Mouse (Mus musculus) MEL (cell line): ENCODE measurements around the gene Ankk1. TPM values are rescaled to one million over a fixed set of nuclear protein-coding genes. Genes with fewer than 3 reads are reported as not detected.

Source experiments
- DNase-seq: peaks from one replicate; pipeline ENCODE4 v3.0.0; 2011; ENCODE audit warnings: low read depth, low spot score
- H3K27ac ChIP-seq: 2 replicates; pipeline ENCODE4 v1.5.1; 2012; ENCODE audit warnings: low read depth, mild to moderate bottlenecking, control low read depth, low read length, moderate library complexity; ENCODE audit not compliant: control insufficient read depth
- H3K27me3 ChIP-seq, 2 experiments: fragments of 150-350 bp in 1 of 2; sonication (generic) in 1 of 2; 2 replicates each; pipeline ENCODE4 v1.6.1; 2012; ENCODE audit warnings: low read length in 2 of 2, mild to moderate bottlenecking in 2 of 2, improper control_type of control experiment in 1 of 2, moderate library complexity in 1 of 2; ENCODE audit not compliant: insufficient read depth in 2 of 2, control insufficient read depth in 1 of 2
- H3K36me3 ChIP-seq, 2 experiments: 2 replicates each; pipeline ENCODE4 v1.6.1; 2012 to 2014; ENCODE audit warnings: low read length in 2 of 2, improper control_type of control experiment in 1 of 2, inconsistent platforms in 1 of 2, mild to moderate bottlenecking in 1 of 2; ENCODE audit not compliant: insufficient read depth in 2 of 2, control insufficient read depth in 1 of 2
- H3K4me1 ChIP-seq, 2 experiments: fragments of 150-350 bp in 1 of 2; sonication (generic) in 1 of 2; 2 replicates each; pipeline ENCODE4 v1.6.1; 2012; ENCODE audit warnings: low read length in 2 of 2, improper control_type of control experiment in 1 of 2, mild to moderate bottlenecking in 1 of 2; ENCODE audit not compliant: insufficient read depth in 2 of 2, control insufficient read depth in 1 of 2
- H3K4me3 ChIP-seq, 2 experiments: fragments of 150-350 bp in 1 of 2; sonication (generic) in 1 of 2; 2 replicates each; pipeline ENCODE4 v1.5.1; 2012; ENCODE audit warnings: low read depth in 2 of 2, low read length in 2 of 2, mild to moderate bottlenecking in 2 of 2, moderate library complexity in 2 of 2, control low read depth in 1 of 2, improper control_type of control experiment in 1 of 2; ENCODE audit not compliant: control insufficient read depth in 1 of 2, insufficient read depth in 1 of 2
- H3K79me2 ChIP-seq: 2 replicates; pipeline ENCODE4 v1.6.1; 2012; ENCODE audit warnings: mild to moderate bottlenecking, low read length, moderate library complexity; ENCODE audit not compliant: control insufficient read depth, poor library complexity, insufficient read depth
- H3K9ac ChIP-seq: 2 replicates; pipeline ENCODE4 v1.6.1; 2012; ENCODE audit warnings: low read depth, mild to moderate bottlenecking, control low read depth, low read length, moderate library complexity; ENCODE audit not compliant: control insufficient read depth, poor library complexity, severe bottlenecking
- H3K9me3 ChIP-seq: fragments of 150-350 bp; sonication (generic); replicated peaks from 2 replicates; pipeline ENCODE4 v1.6.1; 2012; ENCODE audit warnings: mild to moderate bottlenecking, low read length, improper control_type of control experiment, moderate library complexity; ENCODE audit not compliant: insufficient read depth
- CHD1 ChIP-seq: IDR thresholded peaks from 2 replicates; pipeline ENCODE4 v1.6.1; 2012; ENCODE audit warnings: low read depth, mild to moderate bottlenecking, inconsistent platforms, low read length, improper control_type of control experiment
- E2F4 ChIP-seq: IDR thresholded peaks from 2 replicates; pipeline ENCODE4 v1.6.1; 2011; ENCODE audit warnings: low read depth, low read length, improper control_type of control experiment, borderline replicate concordance
- EP300 ChIP-seq, 2 experiments: IDR thresholded peaks; 2 replicates each; pipeline ENCODE4 v1.6.1; 2011; ENCODE audit warnings: improper control_type of control experiment in 2 of 2, low read length in 2 of 2, low read depth in 1 of 2, mild to moderate bottlenecking in 1 of 2
- GATA1 ChIP-seq: IDR thresholded peaks from 2 replicates; pipeline ENCODE4 v1.6.1; 2011; ENCODE audit warnings: low read depth, low read length, improper control_type of control experiment
- HCFC1 ChIP-seq: IDR thresholded peaks from 2 replicates; pipeline ENCODE4 v1.6.1; 2012; ENCODE audit warnings: low read depth, mild to moderate bottlenecking, inconsistent platforms, low read length, improper control_type of control experiment, moderate library complexity
- KAT2A ChIP-seq: conservative IDR thresholded peaks from 2 replicates; pipeline ENCODE4 v1.6.1; 2012; ENCODE audit warnings: low read depth, low read length, improper control_type of control experiment, inconsistent platforms
- MEF2A ChIP-seq: IDR thresholded peaks from 2 replicates; pipeline ENCODE4 v1.6.1; 2014; ENCODE audit warnings: low read depth, mild to moderate bottlenecking, inconsistent platforms, low read length, improper control_type of control experiment; ENCODE audit not compliant: poor library complexity, insufficient replicate concordance, severe bottlenecking; ENCODE audit errors: extremely low read depth
- MYB ChIP-seq: IDR thresholded peaks from 2 replicates; pipeline ENCODE4 v1.6.1; 2011; ENCODE audit warnings: mild to moderate bottlenecking, low read depth, low read length, improper control_type of control experiment
- MYC ChIP-seq: IDR thresholded peaks from 2 replicates; pipeline ENCODE4 v1.6.1; 2011; ENCODE audit warnings: low read depth, mild to moderate bottlenecking, low read length, improper control_type of control experiment, moderate library complexity
- NRF1 ChIP-seq: IDR thresholded peaks from 2 replicates; pipeline ENCODE4 v1.6.1; 2014; ENCODE audit warnings: low read depth, mild to moderate bottlenecking, inconsistent platforms, low read length, improper control_type of control experiment, moderate library complexity; ENCODE audit not compliant: poor library complexity, insufficient read depth, severe bottlenecking
- POLR2A ChIP-seq, 2 experiments: IDR thresholded peaks; 2 replicates each; pipeline ENCODE4 v1.6.1; 2011 to 2012; ENCODE audit warnings: low read length in 2 of 2, mild to moderate bottlenecking in 2 of 2, control low read depth in 1 of 2, improper control_type of control experiment in 1 of 2, low read depth in 1 of 2, moderate library complexity in 1 of 2; ENCODE audit not compliant: control insufficient read depth in 1 of 2, insufficient read depth in 1 of 2, poor library complexity in 1 of 2
- POLR2AphosphoS2 ChIP-seq: IDR thresholded peaks from 2 replicates; pipeline ENCODE4 v1.6.1; 2011; ENCODE audit warnings: low read length, improper control_type of control experiment
- RAD21 ChIP-seq: IDR thresholded peaks from 2 replicates; pipeline ENCODE4 v1.6.1; 2011; ENCODE audit warnings: mild to moderate bottlenecking, low read depth, low read length, improper control_type of control experiment
- SMC3 ChIP-seq: IDR thresholded peaks from 2 replicates; pipeline ENCODE4 v1.6.1; 2011; ENCODE audit warnings: low read depth, low read length, improper control_type of control experiment
- USF1 ChIP-seq: IDR thresholded peaks from 2 replicates; pipeline ENCODE4 v1.6.1; 2014; ENCODE audit warnings: low read depth, mild to moderate bottlenecking, inconsistent platforms, low read length, improper control_type of control experiment, moderate library complexity
- USF2 ChIP-seq, 2 experiments: IDR thresholded peaks; 2 replicates each; pipeline ENCODE4 v1.6.1; 2011 to 2012; ENCODE audit warnings: improper control_type of control experiment in 2 of 2, low read length in 2 of 2, borderline replicate concordance in 1 of 2, inconsistent platforms in 1 of 2, low read depth in 1 of 2, mild to moderate bottlenecking in 1 of 2; ENCODE audit not compliant: insufficient read depth in 1 of 2
- ZNF384 ChIP-seq: IDR thresholded peaks from 2 replicates; pipeline ENCODE4 v1.6.1; 2012; ENCODE audit warnings: low read depth, mild to moderate bottlenecking, inconsistent platforms, low read length, improper control_type of control experiment
- polyA plus RNA-seq, 2 experiments: library from polyadenylated mRNA; stranded (reverse) in 1 of 2; unstranded in 1 of 2; fragments of >175 nt in 1 of 2; fragments of >200 nt in 1 of 2; gene quantifications; 2 replicates each; pipeline versions ENCODE4 v1.2.1 to v1.2.4; 2012; ENCODE audit warnings: low replicate concordance in 2 of 2, low read depth in 1 of 2; ENCODE audit not compliant: insufficient read length in 2 of 2, insufficient read depth in 1 of 2, missing spikeins in 1 of 2
- total RNA-seq: library from RNA; depleted of rRNA; stranded (reverse); fragments of 300-350 nt; gene quantifications from 2 replicates; pipeline ENCODE4 v1.2.3, GENCODE M21; 2012

The Ankk1 gene
- total and polyA plus RNA-seq, 3 experiments: not detected

GRCm38 (mm10) chr9:49396006-49396405 is 30.8 kb downstream of the Ankk1 start:
- Histone ChIP-seq H3K79me2 (no peaks in the 10 kb centered on the region), H3K27me3 (no peaks in the 10 kb centered on the region), H3K9me3 (no peaks in the 10 kb centered on the region), H3K27ac (no peak overlapping the region), H3K4me1 (no peaks in the 10 kb centered on the region), H3K4me3 (no peak overlapping the region), H3K36me3 (no peaks in the 10 kb centered on the region), H3K9ac (no peak overlapping the region)
- DNase-seq: no peak
- TF ChIP-seq POLR2AphosphoS2: no peak
- TF ChIP-seq EP300 (IDR thresholded peaks at IDR 0.05; ENCODE audit: low read depth in 1 of 2, low read length in 2 of 2): no peak
- TF ChIP-seq KAT2A: no peak
- TF ChIP-seq E2F4: no peak
- TF ChIP-seq MEF2A: no peak
- TF ChIP-seq USF2 (IDR thresholded peaks at IDR 0.05; ENCODE audit: borderline replicate concordance in 1 of 2, insufficient read depth in 1 of 2, low read depth in 1 of 2, low read length in 2 of 2): no peak
- no peak for TF ChIP-seq SMC3
- no peak for TF ChIP-seq GATA1
- TF ChIP-seq ZNF384: no peak
- TF ChIP-seq POLR2A (IDR thresholded peaks at IDR 0.05; ENCODE audit: control insufficient read depth in 1 of 2, insufficient read depth in 1 of 2, low read depth in 1 of 2, low read length in 2 of 2, poor library complexity in 1 of 2): no peak
- no peak for TF ChIP-seq RAD21
- no peak for TF ChIP-seq MYC
- no peak for TF ChIP-seq NRF1
- no peak for TF ChIP-seq CHD1
- no peak for TF ChIP-seq HCFC1
- no peak for TF ChIP-seq MYB

GRCm38 (mm10) chr9:49392242-49392641 is 34.6 kb downstream of the Ankk1 start:
- no peaks in the 10 kb centered on the region for H3K9me3 ChIP-seq
- no peaks in the 10 kb centered on the region for H3K27me3 ChIP-seq
- no peaks in the 10 kb centered on the region for H3K4me1 ChIP-seq
- H3K36me3 ChIP-seq: no peaks in the 10 kb centered on the region
- no peak overlapping the region for H3K27ac ChIP-seq
- no peak for TF ChIP-seq USF1
- H3K4me3 ChIP-seq: no peak overlapping the region
- no peaks in the 10 kb centered on the region for H3K79me2 ChIP-seq
- DNase-seq: no peak
- no peak overlapping the region for H3K9ac ChIP-seq
